Mouse (Mus musculus): ENCODE measurements around the gene Arhgap18.
A peak's percentile ranks its signal among the peaks of the same experiment; 100 is the strongest.

Arhgap18 gene

GRCm38 (mm10) chr10:26780581-26780980 lies 27.4 kb downstream of the Arhgap18 start:
- no peak for DNase-seq

- DNase-seq: no peak
Measured at GRCm38 (mm10) chr10:26789680-26790079, 36.5 kb downstream of the Arhgap18 start.

- DNase-seq: no peak
Measured at GRCm38 (mm10) chr10:26791810-26792209, 38.6 kb downstream of the Arhgap18 start.

GRCm38 (mm10) chr10:26793013-26793412 lies 39.8 kb downstream of the Arhgap18 start:
- no peak for DNase-seq

GRCm38 (mm10) chr10:26796432-26797286 lies 43.4 kb downstream of the Arhgap18 start:
- no peak for DNase-seq

- no peak for DNase-seq
Measured at GRCm38 (mm10) chr10:26797287-26797672, 44.1 kb downstream of the Arhgap18 start.

DNA sequence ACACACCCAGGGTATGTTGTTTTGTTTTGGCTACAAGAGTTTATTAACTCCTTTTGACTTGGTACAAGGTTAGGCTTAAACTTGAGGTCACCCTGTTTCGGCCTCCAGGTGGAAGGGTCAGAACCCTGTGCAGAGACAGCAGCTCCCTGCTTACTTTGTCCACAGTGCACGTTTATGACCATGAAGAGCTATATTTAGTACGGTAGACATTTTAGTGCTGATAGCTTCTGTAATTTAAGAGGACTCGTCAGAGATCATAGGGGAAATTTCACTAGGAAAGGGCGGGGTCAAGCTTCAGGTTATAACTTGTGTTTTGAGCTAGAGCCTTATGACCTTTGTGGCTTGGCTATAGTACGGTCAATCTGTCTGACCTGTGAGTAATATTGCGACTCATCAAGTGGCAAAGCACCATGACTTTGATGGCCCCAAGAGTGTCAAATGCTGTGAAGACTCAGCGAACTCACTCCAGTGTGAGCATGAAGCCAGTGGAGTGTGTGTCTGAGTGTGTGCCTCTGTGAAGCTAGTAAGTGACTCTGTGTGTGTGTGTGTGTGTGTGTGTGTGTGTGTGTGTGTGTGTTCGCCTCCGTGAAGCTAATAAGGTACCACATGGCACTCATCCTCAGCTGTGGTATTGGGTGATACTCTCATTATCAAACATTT lies 45.7 kb downstream of the Arhgap18 start:
- no peak for DNase-seq

GRCm38 (mm10) chr10:26799562-26800051 lies 46.4 kb downstream of the Arhgap18 start:
- peak; percentile 25 for DNase-seq

DNA sequence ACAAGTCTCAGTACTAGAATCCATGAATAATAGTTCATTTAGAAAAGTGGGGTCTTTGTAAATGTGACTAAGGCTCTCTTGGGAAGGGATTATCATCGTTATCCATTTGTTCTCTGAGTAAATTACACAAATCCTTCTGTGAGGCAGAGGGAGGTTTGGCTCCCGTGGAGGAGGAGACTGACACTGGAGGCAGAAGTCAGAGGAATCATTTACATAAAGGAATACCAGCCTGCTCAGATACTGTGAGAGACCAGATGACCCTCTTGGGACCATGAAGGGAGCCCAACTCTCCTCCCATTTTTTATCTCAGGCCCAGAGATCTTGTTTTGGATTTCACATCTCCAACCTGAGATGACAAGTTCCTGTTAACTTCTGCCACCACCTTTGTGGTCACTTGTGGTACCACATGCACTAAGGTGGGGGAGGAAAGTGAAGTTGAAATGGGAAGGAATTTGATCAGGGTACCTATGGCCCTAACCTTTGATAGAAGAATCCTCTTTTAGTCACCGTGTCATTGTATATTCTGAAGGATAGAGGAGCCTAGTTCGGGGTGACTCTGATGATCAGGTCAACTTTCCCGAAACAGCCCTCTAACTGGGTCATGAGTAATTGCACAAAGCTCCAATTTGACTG lies 51.2 kb downstream of the Arhgap18 start:
- DNase-seq: no peak

GRCm38 (mm10) chr10:26805007-26805406 lies 51.8 kb downstream of the Arhgap18 start:
- DNase-seq: no peak

GRCm38 (mm10) chr10:26806092-26806491 lies 52.9 kb downstream of the Arhgap18 start:
- no peak for DNase-seq

DNA sequence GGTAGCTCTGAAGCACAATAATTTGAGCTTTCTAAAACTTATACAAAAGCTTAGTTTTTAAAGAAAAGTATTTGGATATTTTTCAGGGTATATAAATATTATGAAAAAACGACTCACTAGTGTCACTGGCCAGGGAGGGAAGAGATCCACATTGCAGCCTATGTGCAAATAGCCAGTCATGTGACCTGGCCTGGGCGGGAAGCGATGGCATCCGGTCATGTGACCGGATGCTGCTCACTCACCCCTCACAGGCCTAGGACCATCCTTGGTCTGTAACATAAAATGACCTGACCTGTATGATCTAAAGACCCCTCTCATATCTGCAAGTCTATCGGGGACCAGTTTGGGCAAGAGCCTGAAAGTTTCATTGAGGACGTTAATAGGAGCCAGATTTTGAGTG lies 56.8 kb downstream of the Arhgap18 start:
- DNase-seq: no peak

DNA sequence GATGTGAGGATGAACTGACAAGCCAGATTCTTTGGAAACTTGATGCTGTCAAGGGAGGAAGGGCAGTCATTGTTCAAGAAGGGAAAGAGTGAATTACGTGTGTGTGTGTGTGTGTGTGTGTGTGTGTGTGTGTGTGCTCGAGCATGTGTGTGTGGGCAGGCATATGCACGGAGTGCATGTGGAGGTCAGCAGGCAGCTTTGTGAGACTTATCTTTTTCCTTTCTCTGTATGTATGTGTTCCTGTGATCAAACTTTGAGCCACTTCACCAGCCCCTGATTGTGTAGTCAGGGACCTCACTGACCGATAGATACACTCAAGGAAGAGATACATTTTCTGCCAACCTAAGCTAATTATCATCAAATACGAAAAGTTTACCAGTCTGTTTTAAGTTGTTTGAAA lies 57.6 kb downstream of the Arhgap18 start:
- no peak for DNase-seq

GRCm38 (mm10) chr10:26811342-26811741 lies 58.1 kb downstream of the Arhgap18 start:
- DNase-seq: no peak

GRCm38 (mm10) chr10:26815646-26816045 lies 62.4 kb downstream of the Arhgap18 start:
- DNase-seq: no peak

- no peak for DNase-seq
Measured at GRCm38 (mm10) chr10:26820326-26820725, 67.1 kb downstream of the Arhgap18 start.

DNA sequence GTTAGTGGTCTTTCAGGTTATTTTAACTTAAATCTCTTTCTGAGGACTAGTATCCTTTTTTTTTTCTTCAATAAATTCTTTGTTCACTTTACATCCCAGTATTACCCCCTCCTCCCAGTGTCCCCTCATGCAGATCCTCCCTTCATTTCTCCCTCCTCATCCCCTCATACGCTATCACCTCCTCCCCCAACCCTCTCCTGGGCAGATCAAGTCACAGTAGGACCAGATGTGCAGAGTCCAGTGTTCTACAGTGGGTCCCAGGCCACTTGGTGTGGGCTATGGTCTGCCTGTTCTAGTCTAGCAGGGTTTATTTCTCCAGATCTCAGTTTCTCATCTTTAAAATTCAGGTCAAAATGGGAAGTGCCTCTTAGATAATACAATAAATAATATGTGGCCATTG lies 67.7 kb downstream of the Arhgap18 start:
- no peak for DNase-seq

- DNase-seq: no peak
Measured at GRCm38 (mm10) chr10:26823997-26824396, 70.8 kb downstream of the Arhgap18 start.

DNA sequence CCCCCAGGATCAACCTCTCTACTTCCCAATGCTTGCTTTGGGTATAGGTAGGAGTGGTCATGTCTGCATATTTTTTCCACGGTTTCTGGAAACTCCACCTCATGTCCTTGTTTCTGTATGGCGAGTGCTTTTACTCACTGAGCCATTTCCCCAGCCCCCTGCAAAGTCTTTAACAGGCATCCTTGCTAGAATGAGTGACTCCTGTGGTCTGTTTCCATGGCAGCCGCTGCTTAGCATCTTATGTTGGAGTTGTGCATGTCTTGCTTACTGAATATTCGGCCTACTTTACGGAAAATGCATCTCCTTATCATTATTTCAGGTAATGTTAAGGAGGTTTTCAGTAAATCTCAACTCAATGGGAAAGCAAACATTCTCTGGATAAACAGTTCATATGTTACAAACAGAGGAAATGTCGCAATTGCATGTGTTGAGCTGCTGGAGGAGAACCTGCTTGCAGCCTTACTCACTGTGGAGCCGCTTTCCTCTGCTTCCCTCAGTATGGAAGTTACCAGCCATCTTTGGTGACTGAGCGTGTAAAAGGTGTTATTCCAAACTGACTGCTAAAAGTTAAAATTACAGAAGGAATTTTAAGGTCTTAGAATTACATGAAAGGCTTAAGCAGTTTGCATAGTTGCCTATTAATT lies 72.1 kb downstream of the Arhgap18 start:
- no peak for DNase-seq

GRCm38 (mm10) chr10:26827315-26827714 lies 74.1 kb downstream of the Arhgap18 start:
- peak; percentile 25 for DNase-seq

DNA sequence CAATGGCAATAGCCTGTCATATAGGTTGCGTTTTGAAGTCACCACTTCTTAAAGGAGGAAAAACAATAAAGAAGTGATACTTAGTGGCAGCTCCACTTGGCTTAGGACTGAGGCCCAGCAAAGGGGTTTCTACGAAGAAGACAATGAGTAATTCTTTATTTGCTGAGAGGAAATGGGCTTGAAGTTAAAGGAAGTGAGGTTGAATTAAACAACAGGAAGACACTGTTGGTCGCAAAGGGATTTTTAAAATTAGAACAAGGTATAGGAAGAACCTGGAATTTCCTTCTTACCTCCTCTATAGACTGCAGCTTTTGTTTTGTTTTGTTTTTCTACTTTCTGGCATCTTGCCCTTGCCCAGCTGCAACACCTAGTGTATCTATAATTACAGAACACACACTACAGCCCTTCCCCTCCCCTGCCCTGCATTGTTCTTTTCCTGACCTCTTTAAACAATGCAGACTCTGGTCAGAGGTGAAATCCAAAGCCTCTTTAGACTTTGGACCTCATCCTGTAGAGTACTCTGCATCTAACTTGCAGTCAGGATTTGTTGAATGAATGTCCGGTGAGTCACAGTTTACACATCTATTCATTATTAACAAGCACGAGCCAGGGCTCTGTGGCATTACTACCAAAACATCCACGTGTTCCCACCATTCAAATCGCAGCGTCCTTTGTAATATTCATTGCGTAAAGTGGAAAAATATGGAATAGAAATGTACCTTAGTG lies 75.4 kb downstream of the Arhgap18 start:
- no peak for DNase-seq

- DNase-seq: no peak
Measured at GRCm38 (mm10) chr10:26832068-26832467, 78.8 kb downstream of the Arhgap18 start.
